Mouse (Mus musculus) embryo, embryonic 11 days (tissue): ENCODE data around the gene Hcls1.

Source experiments
- DNase-seq: peaks from one replicate; pipeline ENCODE4 v3.0.0-alpha.2; 2015

The Hcls1 gene

DNA sequence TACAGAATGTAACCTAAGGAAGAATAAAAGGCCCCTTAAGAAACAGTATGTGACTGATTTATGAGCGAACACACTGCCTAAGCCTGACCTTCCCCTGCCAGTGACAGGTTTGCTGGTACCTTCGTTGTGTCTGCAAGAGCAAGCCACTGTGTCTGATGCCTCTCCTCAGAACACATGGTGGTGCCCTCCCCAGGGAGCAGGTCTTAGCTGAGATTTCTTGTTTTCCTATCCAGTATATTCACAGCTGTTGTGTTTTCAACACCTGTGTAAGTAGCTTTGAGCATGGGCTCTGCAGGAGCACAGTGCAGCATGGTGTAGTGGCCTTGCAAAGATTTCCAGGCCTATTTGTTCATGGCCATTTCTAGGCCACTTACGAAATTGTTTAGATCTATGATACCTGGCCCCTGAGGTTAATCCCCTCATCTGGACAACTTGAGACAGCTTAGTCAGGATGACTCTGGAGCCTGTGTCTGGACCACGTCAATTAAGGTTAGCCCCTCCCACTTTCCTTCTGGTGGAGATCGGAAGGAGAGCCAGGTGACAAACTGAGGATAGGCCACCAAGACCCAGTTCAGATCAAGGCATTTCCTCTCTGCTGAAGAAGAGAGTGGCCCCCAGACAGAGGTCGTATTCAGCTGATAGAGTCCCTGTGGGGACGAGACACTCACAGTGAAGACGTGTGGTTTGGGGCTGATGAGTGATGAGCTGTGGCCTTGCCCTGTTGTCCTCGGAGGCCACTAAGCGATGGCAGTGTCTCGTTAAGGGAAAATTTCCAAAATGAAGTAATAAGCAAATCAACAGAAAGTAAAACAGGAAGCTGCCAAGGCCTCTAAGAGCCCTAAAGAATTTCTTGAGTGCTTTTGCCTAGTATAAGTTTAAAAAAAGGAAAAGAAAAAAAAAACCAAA lies 4.3 kb upstream of the Hcls1 start:
- DNase-seq: no peak

DNA sequence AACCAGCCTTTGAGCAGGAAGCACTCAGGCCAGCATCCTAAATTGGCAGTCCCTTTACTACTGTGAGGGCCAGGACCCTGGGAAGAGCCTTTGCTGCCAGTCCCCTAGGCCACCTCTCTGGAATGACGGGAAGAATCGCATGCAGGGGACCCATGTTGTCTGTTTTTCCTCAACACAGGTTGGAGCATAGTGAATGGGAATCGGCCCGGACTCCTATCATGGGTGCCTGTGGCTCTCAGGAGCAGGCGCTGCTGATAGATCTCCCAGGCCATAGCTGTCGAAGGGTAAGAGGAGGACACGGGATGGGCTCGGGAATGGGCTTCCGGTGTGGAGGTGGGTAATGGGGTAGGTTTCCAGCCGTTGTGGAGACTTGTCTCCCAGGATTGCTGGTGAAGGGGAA lies 3.4 kb upstream of the Hcls1 start:
- DNase-seq: no peak

DNA sequence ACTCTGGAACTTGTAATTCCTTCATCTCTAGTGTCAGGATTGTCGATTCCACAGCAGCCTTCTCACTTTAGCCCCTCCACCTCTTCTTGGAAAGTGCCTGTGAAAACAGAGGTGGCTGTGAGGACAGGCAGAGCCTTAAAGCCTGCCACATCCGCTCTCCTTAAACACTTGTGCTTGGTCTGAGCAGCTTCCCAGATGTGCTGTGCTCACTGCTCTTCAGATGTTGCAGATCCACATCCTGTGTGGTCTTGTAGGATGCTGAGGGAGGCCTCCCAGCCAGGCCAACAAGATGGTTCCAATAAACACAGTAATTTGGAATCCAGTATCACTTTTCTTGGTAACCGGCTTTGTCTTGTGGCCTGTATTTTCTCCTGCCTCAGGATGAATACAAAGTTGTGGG lies 2.8 kb upstream of the Hcls1 start:
- no peak for DNase-seq

GRCm38 (mm10) chr16:36932546-36932945 lies 2.2 kb upstream of the Hcls1 start:
- no peak for DNase-seq

DNA sequence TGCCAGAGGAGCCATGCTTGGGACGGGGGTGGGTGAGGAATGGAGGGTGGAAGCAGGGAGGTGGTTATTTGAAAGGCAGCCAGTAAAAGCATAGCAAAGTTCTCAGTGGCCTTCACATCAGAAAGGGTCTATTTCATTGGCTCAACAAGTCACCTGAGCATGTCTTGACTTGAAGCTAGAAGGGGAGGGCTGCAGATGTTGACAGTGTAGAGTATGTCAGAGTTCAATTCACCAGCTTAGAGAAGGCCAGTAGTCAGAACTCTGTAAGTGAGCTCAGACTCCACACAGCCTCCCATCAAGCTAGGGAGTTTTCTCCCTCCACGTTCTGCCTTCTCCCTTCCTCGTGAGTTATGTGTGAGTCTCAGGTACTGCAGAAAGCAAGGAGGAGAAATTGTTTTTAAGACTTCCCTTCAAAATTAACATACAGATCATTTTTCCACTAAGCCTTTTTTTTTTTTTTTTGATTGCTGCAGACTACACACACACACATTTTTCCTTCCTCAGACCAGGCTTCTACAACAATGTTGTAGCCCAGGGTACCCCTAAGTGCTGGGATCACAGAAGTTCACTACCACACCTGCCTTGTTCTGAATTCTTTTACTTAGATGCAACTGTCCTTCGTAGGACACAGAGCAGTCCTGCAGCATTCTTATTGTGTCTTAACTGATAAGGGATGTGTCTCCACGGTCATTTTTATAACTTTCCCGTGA lies 497 bp upstream of the Hcls1 start:
- no peak for DNase-seq

- no peak for DNase-seq
Measured at GRCm38 (mm10) chr16:36935814-36936213, 1.0 kb downstream of the Hcls1 start.

DNA sequence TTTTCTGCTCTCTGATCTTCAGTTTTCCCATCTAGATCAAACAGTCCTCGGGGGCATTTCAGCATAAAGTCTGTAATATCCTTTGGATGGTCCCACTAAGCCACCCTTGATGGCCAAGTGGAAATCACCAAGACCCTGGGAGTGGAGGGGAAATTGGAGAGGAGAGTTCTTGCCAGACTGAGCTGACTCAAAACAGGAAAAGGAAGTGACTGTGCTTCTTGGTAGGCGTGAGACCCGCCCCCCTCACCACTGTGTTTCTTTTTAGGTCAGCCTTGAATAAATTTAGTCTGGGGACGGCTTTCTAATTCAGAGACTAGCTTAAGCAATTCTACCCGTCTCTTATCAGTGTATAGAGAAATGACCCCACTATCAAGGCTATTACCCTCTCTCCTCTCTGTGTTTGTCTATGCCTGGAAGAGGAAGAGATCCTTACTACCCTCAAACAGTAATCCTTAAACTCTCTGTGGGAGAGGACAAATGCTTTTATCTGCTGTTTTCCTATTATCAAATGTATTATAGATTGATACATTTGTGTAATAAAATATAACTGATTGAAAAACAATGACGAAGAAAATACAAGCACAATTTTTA lies 6.4 kb downstream of the Hcls1 start:
- no peak for DNase-seq

- DNase-seq: no peak
Measured at GRCm38 (mm10) chr16:36941895-36942294, 7.1 kb downstream of the Hcls1 start.

- DNase-seq: no peak
Measured at GRCm38 (mm10) chr16:36943591-36943990, 8.8 kb downstream of the Hcls1 start.

DNA sequence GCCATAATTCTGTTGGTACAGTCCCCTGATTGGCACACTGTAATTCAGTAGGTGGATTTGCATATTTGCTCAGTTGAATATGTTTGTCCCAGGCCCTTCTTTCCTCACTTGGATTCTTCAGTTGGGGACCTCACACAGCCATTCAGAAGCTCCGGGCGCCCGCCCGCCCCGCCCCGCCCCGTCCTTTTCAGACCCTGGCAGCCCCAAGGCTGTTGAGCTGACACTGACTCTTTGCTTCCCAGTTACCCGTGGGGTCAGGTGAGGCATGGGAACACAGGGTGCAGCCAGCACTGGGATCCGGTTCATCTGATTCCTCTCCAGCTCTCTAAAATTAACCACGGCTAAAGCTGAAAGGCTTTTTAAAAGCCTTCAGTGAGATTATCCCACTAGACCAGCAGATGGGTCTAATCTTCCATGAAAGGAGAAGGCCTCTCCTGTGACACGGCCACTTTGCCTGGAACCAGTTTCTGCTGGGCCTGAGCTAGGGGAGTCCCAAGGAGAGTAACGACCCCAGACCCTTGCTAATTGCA lies 10.2 kb downstream of the Hcls1 start:
- peak; percentile 16 for DNase-seq

DNA sequence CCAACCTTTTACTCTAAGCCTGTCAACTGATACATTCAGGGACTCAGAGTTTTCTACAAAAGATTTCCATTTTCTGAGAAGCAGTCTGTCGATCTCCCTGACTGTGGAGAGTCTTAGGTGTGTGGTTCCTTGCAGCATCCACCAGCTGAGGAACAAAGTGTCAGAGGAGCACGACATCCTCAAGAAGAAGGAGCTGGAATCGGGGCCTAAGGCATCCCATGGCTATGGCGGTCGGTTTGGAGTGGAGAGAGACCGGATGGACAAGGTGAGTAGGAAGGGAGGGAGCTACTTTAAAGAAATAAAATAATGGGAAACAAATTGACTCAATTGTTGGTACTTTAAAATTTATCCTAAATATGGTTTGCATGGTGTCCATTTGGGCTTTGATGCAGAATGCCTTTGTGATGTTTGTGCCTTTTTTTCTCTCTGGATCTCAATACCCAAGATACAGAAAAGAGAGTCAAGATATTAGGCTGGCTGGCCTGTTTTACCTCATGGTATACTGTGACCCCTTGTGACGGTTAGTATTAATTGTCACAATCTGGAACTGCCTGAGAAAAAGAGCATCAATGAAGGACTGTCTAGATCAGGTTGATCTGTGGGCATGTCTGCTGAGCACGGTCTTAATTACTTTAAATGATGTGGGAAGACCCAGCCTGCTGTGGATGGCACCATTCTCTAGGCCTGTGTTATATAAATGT lies 11.8 kb downstream of the Hcls1 start:
- DNase-seq: no peak

- DNase-seq: no peak
Measured at GRCm38 (mm10) chr16:36947646-36948197, 12.9 kb downstream of the Hcls1 start.

DNA sequence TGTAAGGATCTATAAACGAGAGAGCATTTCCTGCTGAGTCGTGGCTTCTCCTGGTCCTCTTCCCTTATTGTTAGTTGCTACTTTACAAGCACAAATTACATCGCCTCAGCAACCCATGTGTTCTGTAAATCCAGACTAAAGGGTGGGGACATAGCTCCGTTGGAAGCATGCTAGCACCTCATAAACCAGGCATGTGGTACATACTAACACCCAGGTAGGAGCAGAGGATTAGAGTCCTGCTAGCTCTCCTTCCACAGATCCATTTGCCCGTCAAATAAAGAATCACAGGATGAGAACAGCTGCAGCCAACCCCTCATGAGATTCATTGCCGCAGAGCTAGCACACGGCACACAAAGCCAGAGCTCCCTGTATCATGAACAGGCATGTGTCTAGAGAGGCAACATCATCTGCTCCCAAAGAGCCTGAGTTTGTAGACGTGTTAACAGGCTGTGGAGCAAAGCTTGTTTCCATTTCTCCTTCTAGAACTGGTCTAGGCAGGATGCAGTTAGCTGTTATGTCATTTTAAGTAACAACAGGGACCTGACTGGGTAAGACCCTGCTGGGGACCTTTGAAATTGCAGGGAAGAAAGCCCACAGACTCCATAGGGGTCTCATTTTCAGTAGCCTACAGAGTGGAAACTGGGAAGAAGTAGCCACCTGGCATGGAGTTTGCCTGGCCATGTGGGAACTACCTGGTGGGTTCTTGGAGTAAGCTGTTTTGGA lies 15.0 kb downstream of the Hcls1 start:
- no peak for DNase-seq

- DNase-seq: no peak
Measured at GRCm38 (mm10) chr16:36951029-36951428, 16.2 kb downstream of the Hcls1 start.

- no peak for DNase-seq
Measured at GRCm38 (mm10) chr16:36955106-36955505, 20.3 kb downstream of the Hcls1 start.

- no peak for DNase-seq
Measured at GRCm38 (mm10) chr16:36963415-36963814, 28.6 kb downstream of the Hcls1 start.

DNA sequence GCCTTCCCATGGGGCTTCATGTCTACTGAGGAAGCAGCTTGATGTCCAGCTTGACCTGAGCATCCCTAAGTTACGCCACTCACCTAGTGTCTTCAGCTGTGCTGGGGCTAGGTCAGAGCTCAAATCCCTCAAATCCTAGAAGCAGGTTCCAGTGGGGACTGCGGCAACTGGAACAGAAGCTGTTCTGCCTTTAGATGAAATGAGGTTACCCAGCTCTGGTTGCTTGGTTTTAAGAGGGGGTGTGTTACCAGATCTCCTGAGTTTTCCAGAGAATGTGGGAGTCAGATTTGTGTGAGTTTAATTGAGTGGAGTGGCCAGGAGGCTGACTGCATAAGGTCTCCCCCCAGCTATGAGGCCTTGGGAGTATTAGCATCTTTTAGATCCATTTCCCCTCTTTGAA lies 44.3 kb downstream of the Hcls1 start:
- DNase-seq: no peak

- DNase-seq: no peak
Measured at GRCm38 (mm10) chr16:36983796-36984195, 49.0 kb downstream of the Hcls1 start.

GRCm38 (mm10) chr16:36985636-36986042 lies 50.9 kb downstream of the Hcls1 start:
- no peak for DNase-seq

GRCm38 (mm10) chr16:36987399-36987798 lies 52.6 kb downstream of the Hcls1 start:
- no peak for DNase-seq

DNA sequence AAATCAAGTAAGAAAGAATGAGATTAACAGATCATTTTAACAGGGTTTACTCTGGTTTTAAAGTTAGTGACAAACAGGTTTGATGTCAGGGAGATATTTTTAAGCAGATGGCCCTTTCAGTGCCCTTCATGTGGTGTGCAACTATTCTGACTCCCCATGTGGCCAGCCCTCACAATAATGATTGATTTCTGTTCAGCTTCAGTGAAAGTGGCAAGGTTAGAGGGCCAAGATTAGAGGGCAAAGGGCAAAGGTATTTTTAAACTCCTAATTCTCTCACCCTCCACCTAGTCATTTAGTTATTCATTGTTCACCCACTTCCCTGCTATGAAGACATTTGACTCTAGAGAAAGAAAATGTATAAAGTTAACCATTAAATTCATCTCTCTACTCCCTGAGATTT lies 53.3 kb downstream of the Hcls1 start:
- DNase-seq: no peak

DNA sequence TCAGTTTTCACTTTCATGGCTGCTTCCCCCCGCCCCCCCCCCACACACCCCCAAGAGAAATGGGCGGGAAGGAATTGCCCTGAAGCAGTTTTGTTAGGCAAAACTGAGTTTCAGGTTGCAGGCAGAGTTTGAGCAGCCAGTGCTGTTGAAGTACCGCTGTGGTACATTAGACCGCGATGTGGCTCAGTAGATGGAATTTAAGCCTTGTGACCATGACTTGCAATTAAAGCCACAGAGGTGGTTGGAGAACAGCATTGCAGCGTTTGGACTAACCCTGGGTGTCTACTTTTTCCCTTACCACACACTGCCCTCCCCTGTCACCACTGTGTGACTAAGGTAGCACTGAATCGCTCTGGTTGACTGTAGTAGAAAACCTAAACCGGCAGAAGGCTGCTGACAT lies 54.7 kb downstream of the Hcls1 start:
- peak; percentile 26 for DNase-seq
